Mouse (Mus musculus) layer of hippocampus, adult 18-20 months (tissue): ENCODE measurements around the gene Cers3. TPM values are rescaled to one million over a fixed set of nuclear protein-coding genes. Genes with fewer than 3 reads are reported as not detected.

Source experiments
- total RNA-seq, 2 experiments: library from RNA; stranded (reverse); gene quantifications; 2 replicates each; pipeline ENCODE4 v1.2.3; 2021

Cers3 gene
- total RNA-seq, 2 experiments from 2014 or later: 0.28 to 0.59 TPM

Other genes starting within 250 kb of the Cers3 start
- gene Asb7, start 53.9 kb upstream of the Cers3 start, total RNA-seq: 10 to 100 TPM; 17.3 to 19.9 TPM
- 10 to 100 TPM in 1 of 2 experiments, 1 to 10 TPM in 1; 8.9 to 10.4 TPM for gene Lins1, start 53.6 kb upstream of the Cers3 start, total RNA-seq
- gene Adamts17, start 96.2 kb downstream of the Cers3 start, total RNA-seq: 10 to 100 TPM; 20.2 to 23.8 TPM